Mouse (Mus musculus) left cerebral cortex, postnatal 14 days (tissue): ENCODE measurements around the gene Ubtf. TPM values are rescaled to one million over a fixed set of nuclear protein-coding genes. Genes with fewer than 3 reads are reported as not detected.

Experiments used
- DNase-seq, 2 experiments: peaks; one replicate each; pipeline ENCODE4 v3.0.0; 2021 to 2022; ENCODE audit warnings: low spot score in 2 of 2, mixed read lengths in 1 of 2
- intact Hi-C: fragments of 180-260 bp; cut with DNase I; formaldehyde crosslinking; loops from one replicate; pipeline ENCODE4 v1.15.1; 2025
- total RNA-seq, 2 experiments: library from RNA; stranded (reverse); gene quantifications; 2 replicates each; pipeline ENCODE4 v1.2.3; 2021

Ubtf gene
- total RNA-seq, 2 experiments from 2014 or later = 104 to 108 TPM

GRCm38 (mm10) chr11:102299839-102300238 lies 19.7 kb downstream of the Ubtf start:
- intact Hi-C loops = loop anchor here (5.0 kb wide), 1 partner anchor 107 kb away; the partner anchor contains the start of gene Slc25a39
- DNase-seq = peak; percentile 60 to 77

DNA sequence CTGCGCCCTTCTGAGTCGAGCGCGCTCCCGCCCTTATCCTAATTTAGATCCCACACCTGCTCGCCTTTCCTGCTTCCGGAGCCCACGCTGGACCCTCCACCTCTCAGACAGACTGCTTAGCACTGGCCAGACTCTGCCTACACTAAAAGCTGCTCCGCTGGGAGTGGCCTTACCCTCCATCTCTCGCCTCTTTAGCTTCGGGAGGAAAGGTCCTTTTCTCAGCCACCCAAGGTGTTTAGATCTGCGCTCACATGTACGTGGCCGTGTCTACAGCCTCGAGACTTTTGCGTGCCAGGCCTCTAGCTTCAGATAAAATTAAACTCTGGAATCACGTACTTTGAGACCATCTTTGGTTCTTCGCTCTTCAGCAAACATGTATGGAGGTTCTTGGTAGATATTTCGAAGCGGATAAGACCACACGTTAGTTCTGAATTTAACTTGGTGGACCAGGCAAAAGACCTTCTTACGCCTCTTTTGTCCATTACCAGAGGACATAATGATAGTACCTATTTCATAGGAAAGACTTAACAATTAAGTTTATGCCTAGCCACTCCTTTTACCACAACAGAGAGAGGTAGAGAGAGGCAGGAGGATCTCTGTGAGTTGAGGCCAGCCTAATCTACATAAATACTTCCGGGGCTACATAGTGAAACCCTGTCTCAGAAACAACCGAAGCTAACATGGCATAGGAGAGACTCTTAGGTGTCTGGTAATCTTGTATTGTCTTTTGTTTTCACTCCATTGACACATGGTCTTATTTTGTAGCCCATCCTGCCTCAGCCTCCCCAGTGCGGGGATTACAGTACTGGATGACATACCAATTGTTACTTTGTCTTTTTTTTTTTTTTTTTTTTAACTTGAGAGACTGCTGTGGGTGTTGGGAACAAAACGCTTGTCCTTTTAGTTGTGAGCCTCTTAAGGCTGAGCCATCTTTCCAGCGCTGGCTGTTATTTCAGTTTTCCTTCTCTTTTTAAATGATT lies 21.7 kb downstream of the Ubtf start:
- DNase-seq = no peak
- intact Hi-C loops = loop anchor here (5.0 kb wide), 1 partner anchor 109 kb away; the partner anchor contains the start of gene Slc25a39

- intact Hi-C loops = loop anchor here (5.0 kb wide), 1 partner anchor 111 kb away; the partner anchor contains the start of gene Slc25a39
- DNase-seq = peak; percentile 98
These were observed 22.8 kb downstream of the Ubtf start, which contains the start of gene Atxn7l3 for GRCm38 (mm10) chr11:102296491-102297472. Atxn7l3 (minus strand) TSS chr11:102296631.

GRCm38 (mm10) chr11:102295598-102296471 lies 23.7 kb downstream of the Ubtf start:
- intact Hi-C loops = loop anchor here (5.0 kb wide), 1 partner anchor 111 kb away; the partner anchor contains the start of gene Slc25a39
- no peak for DNase-seq

GRCm38 (mm10) chr11:102294887-102295597 lies 24.5 kb downstream of the Ubtf start:
- intact Hi-C loops = loop anchor here (5.0 kb wide), 1 partner anchor 112 kb away; the partner anchor contains the start of gene Slc25a39
- DNase-seq = peak in 1 of 2 experiments; percentile 45

GRCm38 (mm10) chr11:102294416-102294815 lies 25.1 kb downstream of the Ubtf start:
- DNase-seq = no peak
- intact Hi-C loops = no loop called here

- DNase-seq = no peak
- intact Hi-C loops = no loop called here
These were observed 25.6 kb downstream of the Ubtf start for GRCm38 (mm10) chr11:102293971-102294370.

- DNase-seq = no peak
- intact Hi-C loops = no loop called here
These were observed 28.4 kb downstream of the Ubtf start for GRCm38 (mm10) chr11:102291051-102291535.

DNA sequence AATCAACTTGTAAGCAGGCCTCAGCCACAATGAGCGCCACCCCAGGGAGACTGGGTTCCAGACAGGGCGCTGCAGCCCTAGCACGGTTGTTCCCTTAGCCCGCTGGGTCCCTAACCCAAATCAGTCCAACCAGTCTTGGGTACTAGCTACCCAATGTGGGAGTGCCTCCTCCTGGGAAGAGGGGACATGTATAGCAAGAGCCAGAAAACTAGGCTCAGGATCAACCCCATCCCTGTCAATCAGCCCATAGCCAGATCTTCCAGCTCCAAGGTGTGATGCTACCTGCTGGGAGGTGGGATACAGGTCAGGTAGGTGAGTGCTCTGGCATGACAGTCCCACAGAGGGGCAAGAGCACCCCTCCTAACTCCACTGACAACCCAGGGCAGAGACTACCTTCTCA lies 29.4 kb downstream of the Ubtf start:
- intact Hi-C loops = no loop called here
- no peak for DNase-seq

DNA sequence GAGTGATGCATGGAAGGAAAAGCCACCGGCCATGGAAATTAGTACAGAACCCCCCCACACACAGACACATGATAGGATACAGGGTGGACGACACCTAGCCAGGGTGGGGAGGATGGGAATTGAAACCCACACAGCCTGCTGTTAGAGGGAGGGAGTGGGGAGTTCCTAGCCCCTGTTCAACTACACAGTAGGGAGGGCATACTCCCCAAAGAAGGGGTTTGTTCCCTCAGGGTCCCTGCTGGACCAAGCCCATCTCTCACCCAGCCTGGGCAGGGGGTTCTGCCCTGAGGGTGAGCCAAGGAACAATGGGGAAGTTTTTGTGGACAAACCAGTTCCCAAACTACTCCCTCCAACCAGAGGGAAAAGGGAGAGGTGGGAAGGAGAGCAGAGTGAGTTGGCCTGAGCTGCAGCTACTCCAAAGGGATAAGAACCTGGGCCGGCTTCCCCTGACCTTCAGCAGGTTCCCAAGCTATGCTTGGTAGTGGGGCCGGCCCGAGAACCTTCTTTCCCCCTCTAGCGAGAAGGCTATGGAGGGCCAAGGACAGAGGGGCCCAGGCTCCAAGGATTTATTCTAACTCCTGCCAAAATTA lies 29.9 kb downstream of the Ubtf start:
- intact Hi-C loops = no loop called here

DNA sequence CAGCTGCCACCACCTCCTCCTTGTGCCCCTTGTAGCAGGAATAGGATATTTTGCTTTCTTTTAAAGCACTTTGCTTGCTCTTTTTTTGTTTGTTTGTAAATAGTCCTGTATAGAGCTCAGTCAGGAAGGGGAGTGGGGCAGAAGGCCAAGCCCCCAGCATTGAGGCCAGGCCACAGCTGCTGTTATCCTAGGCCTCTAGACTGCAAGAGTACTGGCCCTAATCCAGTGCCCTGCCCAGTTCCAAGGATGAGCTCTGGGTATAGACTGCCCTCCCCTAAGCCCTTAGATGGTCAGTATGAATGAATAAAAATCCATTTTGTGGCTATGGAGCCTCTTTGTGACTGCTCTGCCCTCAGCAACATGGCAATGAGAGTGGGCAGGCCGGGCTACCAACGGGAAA lies 30.6 kb downstream of the Ubtf start:
- no peak for DNase-seq
- intact Hi-C loops = no loop called here

More for the DNA sequence above, 29.9 kb downstream of the Ubtf start:
- DNase-seq = no peak

- DNase-seq = no peak
- intact Hi-C loops = no loop called here
These were observed 31.3 kb downstream of the Ubtf start for GRCm38 (mm10) chr11:102288027-102288804.

DNA sequence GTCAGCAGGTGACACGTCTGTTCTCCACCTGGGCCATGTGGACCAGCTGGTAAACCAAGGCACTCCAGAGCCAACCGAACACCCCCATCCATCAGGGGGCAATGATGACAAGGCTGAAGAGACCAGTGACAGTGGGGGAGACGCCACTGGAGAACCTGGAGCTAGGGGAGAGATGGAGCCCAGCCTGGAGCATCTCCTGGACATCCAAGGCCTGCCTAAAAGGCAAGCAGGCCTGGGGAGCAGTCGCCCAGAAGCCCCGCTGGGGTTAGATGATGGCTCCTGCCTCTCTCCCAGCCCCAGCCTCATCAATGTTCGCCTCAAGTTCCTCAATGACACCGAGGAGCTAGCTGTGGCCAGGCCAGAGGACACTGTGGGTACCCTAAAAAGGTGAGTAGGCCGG lies 32.1 kb downstream of the Ubtf start:
- intact Hi-C loops = no loop called here

GRCm38 (mm10) chr11:102285095-102285834 lies 34.3 kb downstream of the Ubtf start:
- intact Hi-C loops = no loop called here
- no peak for DNase-seq

More for the DNA sequence above, 32.1 kb downstream of the Ubtf start:
- no peak for DNase-seq

DNA sequence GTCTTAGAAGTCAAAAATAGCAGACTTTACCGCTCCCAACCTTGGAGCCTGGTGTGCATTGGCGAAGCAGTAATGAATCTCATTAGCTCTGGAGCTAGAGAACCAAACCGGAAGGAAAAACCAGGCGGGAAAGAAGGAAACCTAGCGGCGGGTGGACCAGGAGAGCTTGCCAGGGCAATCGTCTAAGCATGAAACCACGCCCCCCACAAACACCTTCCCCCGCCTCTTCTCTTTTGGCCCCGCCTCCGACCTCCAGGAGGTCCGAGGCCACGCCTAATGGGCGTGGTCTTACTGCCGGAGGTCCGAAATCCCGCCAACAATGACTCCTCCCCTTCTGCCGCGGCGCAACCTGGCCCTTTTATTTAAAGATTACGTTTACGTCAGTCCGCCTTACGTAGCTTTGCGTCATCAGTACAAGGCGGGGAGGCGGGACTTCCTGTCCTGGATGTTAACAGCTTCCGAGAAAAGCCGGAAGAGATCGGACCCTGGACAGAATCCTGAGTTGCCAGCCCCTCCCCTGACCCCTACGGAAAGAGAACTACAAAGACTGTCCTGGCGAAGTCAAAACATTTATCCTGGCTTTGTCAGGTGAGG lies 34.9 kb downstream of the Ubtf start, which contains the start of gene Tmub2:
Tmub2 (plus strand) TSS at position 431 of the 594 bp plus-strand sequence.
- DNase-seq = peak; percentile 97
- intact Hi-C loops = no loop called here
